Mouse (Mus musculus): Measurements from ENCODE around the gene B9d1. TPM values are rescaled to one million over a fixed set of nuclear protein-coding genes. Genes with fewer than 3 reads are reported as not detected.

Gene B9d1
- total RNA-seq, 4 experiments from 2014 or later: 2.9 to 7.2 (median 4.7) TPM

- no peak for DNase-seq (ENCODE audit: low spot score in 2 of 2)
Measured at GRCm38 (mm10) chr11:61540642-61541041, 35.7 kb downstream of the B9d1 start.

GRCm38 (mm10) chr11:61541106-61541505 lies 36.2 kb downstream of the B9d1 start:
- DNase-seq (ENCODE audit: low spot score in 2 of 2): no peak

- no peak for DNase-seq (ENCODE audit: low spot score in 2 of 2)
Measured at GRCm38 (mm10) chr11:61545586-61545985, 40.6 kb downstream of the B9d1 start.

- DNase-seq (ENCODE audit: low spot score in 2 of 2): no peak
Measured at GRCm38 (mm10) chr11:61546452-61546851, 41.5 kb downstream of the B9d1 start.

GRCm38 (mm10) chr11:61547710-61548109 lies 42.8 kb downstream of the B9d1 start:
- no peak for DNase-seq (ENCODE audit: low spot score in 2 of 2)

- no peak for DNase-seq (ENCODE audit: low spot score in 2 of 2)
Measured at GRCm38 (mm10) chr11:61550631-61551030, 45.7 kb downstream of the B9d1 start.

- no peak for DNase-seq (ENCODE audit: low spot score in 2 of 2)
Measured at GRCm38 (mm10) chr11:61553015-61553754, 48.2 kb downstream of the B9d1 start.

GRCm38 (mm10) chr11:61559572-61559971 lies 54.6 kb downstream of the B9d1 start:
- no peak for DNase-seq (ENCODE audit: low spot score in 2 of 2)

- DNase-seq (ENCODE audit: low spot score in 2 of 2): no peak
Measured at GRCm38 (mm10) chr11:61562421-61562820, 57.5 kb downstream of the B9d1 start.

Other genes starting within 250 kb of the B9d1 start
- gene Aldh3a2, start 237.7 kb upstream of the B9d1 start, total RNA-seq (2022): 10 to 100 TPM in 3 of 4 experiments, 1 to 10 TPM in 1; 9.5 to 16.0 (median 13.4) TPM
- not detected for gene Slc47a2, start 162.3 kb upstream of the B9d1 start, total RNA-seq (2022)
- 10 to 100 TPM; 13.9 to 19.3 (median 16.7) TPM for gene Slc47a1, start 126.8 kb upstream of the B9d1 start, total RNA-seq (2022)
- gene Rnf112, start 51.0 kb upstream of the B9d1 start, total RNA-seq (2022): under 1 TPM in 1 of 4 experiments, not detected in 3; 0.08 TPM
- gene Mfap4, start 19.7 kb upstream of the B9d1 start, total RNA-seq (2022): 1 to 10 TPM; 3.1 to 7.2 (median 4.4) TPM
- gene Mapk7, start 10.7 kb upstream of the B9d1 start, total RNA-seq (2022): 1 to 10 TPM; 2.0 to 4.6 (median 2.3) TPM
- 10 to 100 TPM; 18.3 to 23.2 (median 21.5) TPM for gene Epn2, start 74.5 kb downstream of the B9d1 start, total RNA-seq (2022)
- gene Grap, start 148.1 kb downstream of the B9d1 start, total RNA-seq (2022): 1 to 10 TPM; 2.2 to 3.7 (median 3.2) TPM
- gene Fam83g, start 178.9 kb downstream of the B9d1 start, total RNA-seq (2022): 1 to 10 TPM in 1 of 4 experiments, under 1 TPM in 3; 0.36 to 1.0 (median 0.77) TPM
- gene Slc5a10, start 215.7 kb downstream of the B9d1 start, total RNA-seq (2022): not detected